Mouse (Mus musculus) spleen, adult 2 months (tissue): ENCODE results near the gene Prrc2a.

Experiments
- CTCF ChIP-seq: fragments of 200-500 bp; IDR thresholded peaks from 2 replicates; pipeline ENCODE4 v1.5.1; 2011; ENCODE audit warnings: mild to moderate bottlenecking, inconsistent platforms; ENCODE audit not compliant: insufficient read depth, insufficient read length, insufficient replicate concordance; ENCODE audit errors: extremely low read depth
- POLR2A ChIP-seq: fragments of 200-500 bp; IDR thresholded peaks from 2 replicates; pipeline ENCODE4 v1.6.1; 2011; ENCODE audit warnings: low read depth, low read length, inconsistent platforms

DNA sequence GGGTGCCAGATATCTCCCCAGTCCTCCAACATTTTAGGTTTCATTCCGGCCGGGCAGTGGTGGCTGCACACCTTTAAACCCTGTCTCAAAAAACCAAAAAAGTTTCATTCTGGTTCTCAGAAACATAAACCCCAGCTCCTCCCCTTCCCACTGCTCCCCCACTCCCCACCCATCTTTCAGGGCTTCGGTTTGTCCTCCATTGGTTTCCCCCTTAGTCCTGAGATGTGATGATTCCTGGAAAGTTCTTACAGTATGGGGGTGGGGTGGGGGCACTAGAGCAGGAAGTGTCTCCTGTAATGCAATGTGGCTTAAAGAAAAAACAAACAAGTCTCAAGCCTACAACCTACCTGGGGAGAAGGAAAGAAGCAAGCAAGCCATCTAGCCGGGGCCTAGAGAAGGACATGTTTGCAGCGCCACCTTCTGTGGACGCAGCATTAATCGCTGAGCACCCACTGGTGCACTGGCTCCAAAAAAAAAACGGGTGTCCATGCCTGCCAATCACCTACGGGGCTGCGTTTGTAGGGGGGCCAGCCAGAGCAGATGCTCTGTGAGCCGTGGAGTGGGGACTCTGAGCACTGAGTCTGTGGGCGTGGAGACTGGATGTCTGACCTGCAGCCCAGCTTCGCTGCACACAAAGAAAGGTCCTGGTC, 58.8 kb downstream of the Prrc2a start:
- TF ChIP-seq CTCF: peak; percentile 46; the same call in 1 of the 2 replicates
- no peak for TF ChIP-seq POLR2A
